Mouse (Mus musculus) right cerebral cortex, postnatal 10 days (tissue): ENCODE results near the gene Eef2k.

Experiments used
- DNase-seq, 2 experiments: peaks; one replicate each; pipeline ENCODE4 v3.0.0; 2021; ENCODE audit warnings: low spot score in 2 of 2

The Eef2k gene

GRCm38 (mm10) chr7:120842345-120843036 is at the start of gene Eef2k:
Eef2k (plus strand) TSS chr7:120842831.
- peak; percentile 92 for DNase-seq

DNA sequence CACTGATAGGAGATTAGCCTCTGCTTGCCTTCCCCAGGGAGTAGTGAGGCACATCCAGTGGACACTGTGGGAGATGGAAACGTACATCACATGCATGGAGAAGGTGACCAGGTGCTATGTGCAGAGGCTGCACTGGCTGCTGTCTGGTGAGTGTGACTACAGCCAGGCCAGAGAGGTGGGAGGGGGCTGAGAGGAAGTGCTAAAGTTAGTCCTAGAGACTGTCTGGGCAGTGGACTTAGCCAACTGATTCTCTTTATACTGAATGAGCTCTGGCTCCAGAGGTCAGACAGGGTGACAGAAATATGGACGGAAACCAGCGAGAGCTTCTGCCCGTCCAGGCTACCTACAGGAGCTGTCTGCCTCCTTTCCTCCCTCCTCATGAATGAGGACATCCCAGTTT is 47.1 kb upstream of the Eef2k start:
- no peak for DNase-seq

- DNase-seq, result no peak
Observed at GRCm38 (mm10) chr7:120796369-120796768, 46.3 kb upstream of the Eef2k start.

DNA sequence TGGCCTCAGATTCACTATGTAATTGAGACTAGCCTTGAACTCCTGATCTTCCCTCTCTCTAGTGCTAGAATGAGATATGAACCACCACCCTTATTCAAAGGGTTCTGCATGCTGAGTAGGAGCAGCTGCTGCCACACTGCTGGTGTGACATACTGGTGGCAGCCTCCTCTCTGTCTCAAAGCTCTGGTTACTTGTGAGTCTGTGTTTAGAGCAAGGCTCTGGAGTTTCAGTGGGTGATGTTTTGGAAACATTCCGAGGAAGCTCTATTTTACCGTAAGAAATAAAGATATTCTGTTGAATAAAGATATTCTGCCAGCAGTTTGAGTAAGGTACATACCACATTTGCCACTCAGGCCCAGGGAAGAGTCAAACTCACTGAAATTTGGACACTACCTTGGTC is 39.4 kb upstream of the Eef2k start:
- no peak for DNase-seq

DNA sequence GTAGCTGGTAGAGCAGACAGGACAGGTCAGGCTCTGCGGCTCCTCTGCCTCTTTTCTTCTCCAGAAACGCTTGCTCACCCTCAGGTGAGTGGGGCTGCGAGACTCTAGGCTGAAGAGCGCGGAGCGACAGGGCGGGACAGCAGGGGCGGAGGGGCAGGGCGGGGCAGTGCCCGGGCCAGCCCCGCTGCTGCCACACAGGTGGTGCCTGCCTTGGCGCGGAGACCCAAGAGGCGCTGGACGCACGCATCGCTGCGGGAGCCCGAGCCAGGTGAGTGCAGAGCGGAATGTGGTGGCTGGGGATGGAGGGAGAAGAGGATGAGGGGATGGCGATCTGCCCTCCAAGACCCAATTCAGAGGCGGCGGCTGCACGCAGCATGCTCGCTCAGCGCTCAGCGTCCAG is 32.9 kb upstream of the Eef2k start:
- DNase-seq, result no peak

GRCm38 (mm10) chr7:120811834-120812415 is 30.7 kb upstream of the Eef2k start, which contains the start of gene Gm5737:
Gm5737 (plus strand) TSS chr7:120812365.
- DNase-seq, result no peak

DNA sequence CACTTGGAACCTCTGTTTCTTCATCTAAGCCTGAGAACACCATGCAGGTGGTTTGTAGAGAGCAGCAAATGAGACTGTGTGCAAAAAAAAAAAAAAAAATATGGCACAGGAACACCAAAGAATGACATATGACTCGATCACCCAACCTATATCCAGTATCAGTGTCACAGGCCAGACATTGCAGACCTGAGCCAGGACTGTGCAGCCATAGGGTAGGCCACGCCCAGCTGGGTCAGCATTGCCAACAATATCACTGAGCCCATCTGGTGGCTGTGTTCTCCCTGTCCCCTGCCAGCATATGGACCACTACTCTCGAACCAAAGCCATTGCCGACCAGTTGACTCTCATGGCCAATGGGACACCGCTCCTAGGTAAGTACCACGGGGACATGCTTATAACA is 25.1 kb upstream of the Eef2k start:
- DNase-seq, result no peak

DNA sequence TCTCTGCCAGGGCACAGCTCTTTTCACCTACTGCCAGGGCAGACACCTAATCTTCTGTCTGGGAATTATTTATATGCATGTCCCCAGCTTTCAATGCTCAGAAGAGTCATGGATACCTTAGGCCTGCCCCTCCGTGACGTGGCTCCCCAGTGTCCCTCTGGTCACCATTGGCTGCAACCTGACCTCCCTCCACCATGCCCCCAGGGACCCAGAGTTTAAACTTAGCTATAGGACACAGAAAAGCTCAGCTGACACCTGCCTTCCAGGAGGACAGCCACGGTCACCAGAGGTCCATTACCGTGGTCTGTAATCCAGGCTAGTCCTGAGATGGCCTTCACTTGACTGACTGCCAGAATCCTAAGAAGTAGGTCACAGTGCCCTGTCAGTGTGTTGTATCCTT is 23.2 kb upstream of the Eef2k start:
- no peak for DNase-seq

DNA sequence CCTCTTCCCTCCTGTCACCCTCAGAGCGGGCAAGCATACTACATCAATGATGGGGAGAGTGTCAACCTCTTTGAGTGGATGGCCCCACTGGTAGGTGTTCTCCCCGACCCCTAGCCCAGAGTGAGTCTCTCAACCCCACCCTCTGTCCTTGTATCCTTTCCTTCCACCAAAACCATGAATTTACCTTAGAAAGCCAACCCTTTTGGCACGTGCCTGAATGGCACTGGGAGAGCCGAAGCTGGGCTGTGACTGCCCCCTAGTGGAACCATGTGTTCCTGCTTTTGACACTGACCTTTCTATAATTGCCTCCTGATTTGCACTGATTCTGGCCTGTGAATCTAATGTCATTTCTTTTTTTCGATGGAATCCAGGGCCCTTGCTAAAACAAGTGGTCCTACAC is 19.4 kb upstream of the Eef2k start:
- DNase-seq, result peak; percentile 70 to 81

- DNase-seq, result no peak
Observed at GRCm38 (mm10) chr7:120825097-120825496, 17.5 kb upstream of the Eef2k start.

DNA sequence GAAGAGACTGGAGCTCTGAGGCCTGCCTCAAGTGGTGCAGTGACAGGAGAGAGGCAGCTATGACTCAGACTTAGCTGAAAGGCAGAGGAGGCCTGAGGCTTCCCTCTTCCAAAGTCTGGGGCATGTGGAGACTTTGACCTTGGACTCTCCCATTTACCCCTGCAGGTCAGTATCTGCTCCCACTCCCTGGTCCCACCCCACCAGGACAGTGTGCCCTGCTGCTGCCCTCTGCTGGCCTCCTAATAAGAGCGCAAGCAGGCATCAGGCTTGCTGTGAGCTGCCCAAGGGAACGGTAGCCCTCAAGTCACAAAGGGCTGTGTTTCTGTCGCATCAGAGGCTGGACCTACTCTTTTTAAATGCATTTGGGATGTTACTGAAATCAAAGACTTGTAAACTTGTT is 16.2 kb upstream of the Eef2k start:
- DNase-seq, result peak in 1 of 2 experiments; percentile 50

DNA sequence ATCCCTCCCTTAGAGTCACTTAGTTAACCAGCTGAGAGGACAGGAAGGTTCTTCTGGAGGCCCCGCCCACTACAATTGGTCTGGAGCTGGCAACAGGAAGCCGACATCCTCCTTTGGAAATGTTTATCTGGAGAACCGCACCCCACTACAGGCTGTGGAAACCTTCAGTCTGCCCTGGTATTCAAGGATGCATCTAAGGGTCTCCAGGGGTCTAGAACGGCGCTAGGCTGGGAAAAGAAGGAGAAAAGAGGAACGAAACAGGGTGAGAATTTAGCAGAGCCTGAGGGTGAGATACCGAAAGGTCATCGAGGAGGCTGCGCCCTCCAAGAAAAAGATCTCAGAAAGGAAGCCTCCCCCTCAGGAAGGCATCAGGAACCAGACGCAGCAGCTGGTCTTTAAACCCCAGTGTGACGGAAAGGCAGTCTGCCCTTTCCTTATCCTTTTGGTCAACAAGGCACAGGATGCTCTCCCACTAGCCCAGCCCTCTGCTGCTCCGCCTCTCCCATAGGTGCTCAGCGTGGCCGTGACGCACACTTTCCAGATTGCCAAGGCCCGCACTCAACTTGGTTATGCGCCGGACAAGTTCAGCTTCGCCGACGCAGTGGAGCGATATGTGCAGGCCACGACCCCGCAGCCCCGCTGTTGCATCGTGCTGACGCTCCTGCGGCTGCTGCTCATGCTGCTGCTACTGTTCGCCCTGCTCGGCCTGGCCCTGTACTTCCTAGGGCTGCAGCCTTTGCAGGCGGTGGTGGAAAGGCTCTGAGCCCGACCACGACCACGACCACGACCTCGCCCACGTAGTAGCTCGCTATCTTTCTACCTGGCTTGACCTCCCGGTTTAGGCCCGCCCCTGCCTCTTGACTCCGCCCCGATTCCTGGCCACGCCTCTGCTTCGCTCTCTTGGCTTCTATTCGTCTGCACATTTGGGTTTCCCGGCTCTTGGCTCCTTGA is 11.9 kb upstream of the Eef2k start:
- peak; percentile 54 to 64 for DNase-seq

GRCm38 (mm10) chr7:120834426-120834825 is 8.2 kb upstream of the Eef2k start:
- DNase-seq, result no peak

- peak; percentile 82 to 87 for DNase-seq
Observed at GRCm38 (mm10) chr7:120834863-120835372, 7.7 kb upstream of the Eef2k start.

GRCm38 (mm10) chr7:120835449-120836359 is 6.9 kb upstream of the Eef2k start:
- peak; percentile 92 to 93 for DNase-seq

- no peak for DNase-seq
Observed at GRCm38 (mm10) chr7:120836361-120836760, 6.3 kb upstream of the Eef2k start.

DNA sequence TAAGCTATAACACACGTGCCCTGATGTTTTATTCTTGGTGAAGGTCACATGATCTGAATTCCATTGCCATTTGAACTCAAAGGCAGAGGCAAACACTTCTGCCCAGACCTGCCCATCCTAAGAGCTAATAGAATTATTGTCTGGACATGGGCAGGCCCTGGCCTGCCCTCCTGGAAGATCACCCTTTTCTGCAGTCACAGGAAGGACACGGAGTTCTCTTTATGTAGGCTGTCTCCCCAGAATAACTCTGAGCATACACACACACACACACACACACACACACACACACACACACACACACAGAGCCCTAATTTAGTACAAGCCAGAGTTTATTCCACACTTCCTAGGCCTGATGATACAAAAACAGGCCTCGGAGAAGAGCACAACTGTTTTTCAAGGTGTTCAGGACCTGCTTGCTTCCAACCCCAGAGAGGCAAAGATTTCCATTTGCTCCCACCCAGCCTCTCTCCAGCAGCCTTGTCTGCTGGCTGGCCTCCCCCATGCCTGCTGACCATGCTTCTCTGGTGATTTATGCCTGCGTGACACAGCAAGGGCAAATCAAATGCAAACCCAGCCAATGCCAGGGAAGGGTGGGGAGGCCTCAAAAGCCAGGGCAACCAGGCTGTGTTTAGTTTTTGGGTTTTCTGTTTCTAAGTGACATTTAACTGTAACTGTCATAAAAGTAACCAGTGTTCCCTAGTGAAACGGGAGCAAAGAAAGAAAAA is 4.0 kb upstream of the Eef2k start:
- no peak for DNase-seq

DNA sequence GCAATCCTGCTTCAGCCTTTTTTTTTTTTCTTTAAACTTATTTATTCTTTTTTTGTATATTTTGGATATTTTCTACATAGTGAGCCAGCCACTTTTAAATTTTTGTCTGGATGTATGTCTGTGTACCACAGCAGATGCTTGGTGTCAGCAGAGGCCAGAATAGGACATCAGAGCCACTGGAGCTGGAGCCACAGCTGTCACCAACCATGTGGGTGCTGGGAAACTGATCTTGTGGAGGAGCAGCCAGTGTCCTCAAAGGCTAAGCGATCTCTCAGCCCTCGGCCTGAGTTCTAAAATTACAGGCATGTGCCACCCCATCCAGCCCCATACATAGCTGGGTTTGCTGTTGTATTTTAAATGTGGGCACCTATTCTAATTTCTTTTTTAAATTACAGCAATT is 2.8 kb upstream of the Eef2k start:
- DNase-seq, result no peak

- peak; percentile 94 to 95 for DNase-seq
Observed at GRCm38 (mm10) chr7:120843037-120843621, 498 bp downstream of the Eef2k start.

GRCm38 (mm10) chr7:120843852-120844435 is 1.3 kb downstream of the Eef2k start:
- no peak for DNase-seq
